Mouse (Mus musculus) skeletal muscle tissue, postnatal 0 days (tissue): ENCODE data around the gene Tfap2c. TPM values are rescaled to one million over a fixed set of nuclear protein-coding genes. Genes with fewer than 3 reads are reported as not detected.

Source experiments
- polyA plus RNA-seq: library from polyadenylated mRNA; unstranded; fragments of >200 nt; fragmentation: Nextera tagmentation; extraction: Ambion mirVana; gene quantifications from 2 replicates; pipeline ENCODE4 v1.2.1, GENCODE M21; 2015

The Tfap2c gene
- 0.79 TPM in 1 of 2 replicates, not detected in the other for polyA plus RNA-seq

DNA sequence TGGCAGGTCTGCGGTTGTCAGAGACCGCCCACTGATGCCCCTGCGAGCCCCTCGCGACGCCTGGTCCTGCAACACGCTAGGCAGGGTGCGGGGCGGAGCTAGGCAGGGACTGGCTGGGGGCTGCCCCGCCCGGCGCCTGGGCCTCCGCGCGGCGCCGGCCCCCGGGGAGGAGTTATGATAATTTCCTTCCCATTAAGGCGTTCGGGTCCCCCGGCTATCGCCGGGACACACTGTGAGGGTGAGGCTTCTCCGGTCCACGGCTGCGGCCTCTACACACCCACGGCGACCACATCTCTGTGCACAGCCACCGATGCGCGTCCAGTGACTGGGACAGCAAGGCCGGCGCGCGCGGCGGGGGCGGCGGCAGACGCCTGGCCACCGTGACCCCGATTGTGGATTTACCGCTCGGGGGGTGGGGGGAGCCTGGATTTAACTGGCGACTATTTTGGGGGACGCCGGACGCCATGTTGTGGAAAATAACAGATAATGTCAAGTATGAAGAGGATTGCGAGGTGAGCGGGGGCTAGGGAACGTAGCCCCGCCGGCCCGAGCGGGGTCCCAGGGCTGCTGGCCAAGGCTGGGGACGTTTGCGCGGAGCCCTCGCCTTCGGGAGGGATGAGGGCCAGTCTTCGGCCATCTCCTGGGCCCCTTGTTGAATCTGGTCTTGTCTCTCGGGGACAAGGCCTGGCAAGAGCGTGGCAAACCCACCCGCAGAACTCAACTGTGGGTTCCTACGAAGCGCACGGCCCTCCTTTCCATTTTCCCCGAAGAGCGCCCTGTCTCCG is at the start of gene Tfap2c:
Gene Tfap2c, plus strand, starts transcription at position 223 of the 785 bp plus-strand sequence.

Other genes with a start within 250 kb of the Tfap2c start
- gene Fam210b, start 204.0 kb upstream of the Tfap2c start, polyA plus RNA-seq, result 7.5 and 9.6 TPM in 2 replicates
- gene Aurka, start 179.1 kb upstream of the Tfap2c start, polyA plus RNA-seq, result 15.2 and 16.5 TPM in 2 replicates
- 22.3 and 24.0 TPM in 2 replicates for gene Cstf1, start 178.9 kb upstream of the Tfap2c start, polyA plus RNA-seq
- 0.35 and 0.54 TPM in 2 replicates for gene Cass4, start 155.8 kb upstream of the Tfap2c start, polyA plus RNA-seq
- 47.6 and 58.4 TPM in 2 replicates for gene Rtf2, start 109.0 kb upstream of the Tfap2c start, polyA plus RNA-seq
- 0.40 and 0.54 TPM in 2 replicates for gene Gcnt7, start 91.0 kb upstream of the Tfap2c start, polyA plus RNA-seq
- gene Fam209, start 77.1 kb upstream of the Tfap2c start, polyA plus RNA-seq, result 0.27 TPM in 1 of 2 replicates, not detected in the other